Mouse (Mus musculus) CH12.LX (cell line): ENCODE measurements around the gene Ethe1. TPM values are rescaled to one million over a fixed set of nuclear protein-coding genes. Genes with fewer than 3 reads are reported as not detected.

Source experiments
- DNase-seq: peaks from one replicate; pipeline ENCODE4 v3.0.0-alpha.2; 2013; ENCODE audit errors: extremely low read depth
- H3K27ac ChIP-seq: 2 replicates; pipeline ENCODE4 v1.5.1; 2012; ENCODE audit warnings: low read depth, mild to moderate bottlenecking, control low read depth, moderate library complexity; ENCODE audit not compliant: insufficient read depth
- H3K27me3 ChIP-seq: replicated peaks from 2 replicates; pipeline ENCODE3; 2012; ENCODE audit warnings: inconsistent platforms
- H3K36me3 ChIP-seq, 2 experiments: replicated peaks in 1 of 2; 2 replicates each; pipeline versions ENCODE3 to v1.6.1; 2012; ENCODE audit warnings: inconsistent platforms in 1 of 2, low read length in 1 of 2, mild to moderate bottlenecking in 1 of 2, mixed read lengths in 1 of 2, moderate library complexity in 1 of 2; ENCODE audit not compliant: control insufficient read depth in 1 of 2, insufficient read depth in 1 of 2
- H3K4me1 ChIP-seq, 2 experiments: 2 replicates each; pipeline ENCODE4 v1.6.1; 2012; ENCODE audit warnings: inconsistent platforms in 1 of 2, moderate library complexity in 1 of 2; ENCODE audit not compliant: insufficient read depth in 2 of 2, control insufficient read depth in 1 of 2
- H3K4me2 ChIP-seq: 2 replicates; pipeline ENCODE4 v1.6.1; 2012; ENCODE audit warnings: low read depth, mild to moderate bottlenecking, control low read depth; ENCODE audit not compliant: poor library complexity, insufficient read depth, severe bottlenecking
- H3K4me3 ChIP-seq, 3 experiments: fragments of 150-350 bp in 1 of 3; sonication (generic) in 1 of 3; replicated peaks in 1 of 3; 2 replicates each; pipeline versions ENCODE3 to v1.5.1; 2011 to 2012; ENCODE audit warnings: low read depth in 2 of 3, low read length in 2 of 3, mild to moderate bottlenecking in 2 of 3, moderate library complexity in 2 of 3, control low read depth in 1 of 3, improper control_type of control experiment in 1 of 3, inconsistent platforms in 1 of 3, mixed read lengths in 1 of 3; ENCODE audit not compliant: poor library complexity in 1 of 3
- H3K79me2 ChIP-seq: replicated peaks from 2 replicates; pipeline ENCODE4 v1.6.1; 2012; ENCODE audit warnings: mild to moderate bottlenecking, moderate library complexity; ENCODE audit not compliant: control insufficient read depth, poor library complexity, insufficient read depth, severe bottlenecking; ENCODE audit errors: extremely low read depth
- H3K9ac ChIP-seq: 2 replicates; pipeline ENCODE4 v1.6.1; 2012; ENCODE audit warnings: low read depth, mild to moderate bottlenecking, control low read depth, moderate library complexity; ENCODE audit not compliant: insufficient read depth
- H3K9me3 ChIP-seq: replicated peaks from 2 replicates; pipeline ENCODE3; 2012; ENCODE audit warnings: low read length, inconsistent platforms, mixed read lengths
- CHD2 ChIP-seq: IDR thresholded peaks from 2 replicates; pipeline ENCODE4 v1.6.1; 2011; ENCODE audit warnings: low read length, improper control_type of control experiment
- E2F4 ChIP-seq: IDR thresholded peaks from 2 replicates; pipeline ENCODE4 v1.6.1; 2011; ENCODE audit warnings: low read depth, low read length, improper control_type of control experiment; ENCODE audit not compliant: insufficient replicate concordance
- ELF1 ChIP-seq: IDR thresholded peaks from 2 replicates; pipeline ENCODE4 v1.6.1; 2014; ENCODE audit warnings: low read depth, mild to moderate bottlenecking, inconsistent platforms, low read length, improper control_type of control experiment
- EP300 ChIP-seq: IDR thresholded peaks from 2 replicates; pipeline ENCODE4 v1.6.1; 2011; ENCODE audit warnings: low read length, improper control_type of control experiment
- ETS1 ChIP-seq: conservative IDR thresholded peaks from 2 replicates; pipeline ENCODE4 v1.6.1; 2012; ENCODE audit warnings: low read depth, mild to moderate bottlenecking, inconsistent platforms, low read length, improper control_type of control experiment, moderate library complexity
- GABPA ChIP-seq: IDR thresholded peaks from 2 replicates; pipeline ENCODE4 v1.6.1; 2012; ENCODE audit warnings: low read depth, low read length, improper control_type of control experiment, inconsistent platforms; ENCODE audit not compliant: insufficient replicate concordance
- HCFC1 ChIP-seq: IDR thresholded peaks from 2 replicates; pipeline ENCODE4 v1.6.1; 2012; ENCODE audit warnings: low read depth, mild to moderate bottlenecking, inconsistent platforms, low read length, improper control_type of control experiment
- IRF4 ChIP-seq: IDR thresholded peaks from 2 replicates; pipeline ENCODE4 v1.6.1; 2014; ENCODE audit warnings: low read depth, mild to moderate bottlenecking, inconsistent platforms, low read length, improper control_type of control experiment
- JUN ChIP-seq: IDR thresholded peaks from 2 replicates; pipeline ENCODE4 v1.6.1; 2011; ENCODE audit warnings: low read depth, mild to moderate bottlenecking, low read length, improper control_type of control experiment, moderate library complexity; ENCODE audit not compliant: insufficient read depth
- JUND ChIP-seq: conservative IDR thresholded peaks from 2 replicates; pipeline ENCODE4 v1.6.1; 2011; ENCODE audit warnings: low read depth, low read length, improper control_type of control experiment
- MAX ChIP-seq: IDR thresholded peaks from 2 replicates; pipeline ENCODE4 v1.6.1; 2011; ENCODE audit warnings: low read length, improper control_type of control experiment
- MAZ ChIP-seq: IDR thresholded peaks from 2 replicates; pipeline ENCODE4 v1.6.1; 2012; ENCODE audit warnings: low read depth, mild to moderate bottlenecking, inconsistent platforms, low read length, improper control_type of control experiment, moderate library complexity
- MYC ChIP-seq: IDR thresholded peaks from 2 replicates; pipeline ENCODE4 v1.6.1; 2011; ENCODE audit warnings: low read depth, mild to moderate bottlenecking, improper control_type of control experiment, low read length
- NRF1 ChIP-seq: IDR thresholded peaks from 2 replicates; pipeline ENCODE4 v1.6.1; 2014; ENCODE audit warnings: low read depth, mild to moderate bottlenecking, inconsistent platforms, low read length, improper control_type of control experiment, moderate library complexity
- RAD21 ChIP-seq: IDR thresholded peaks from 2 replicates; pipeline ENCODE4 v1.6.1; 2011; ENCODE audit warnings: low read depth, mild to moderate bottlenecking, low read length, improper control_type of control experiment, moderate library complexity
- RCOR1 ChIP-seq: conservative IDR thresholded peaks from 2 replicates; pipeline ENCODE4 v1.6.1; 2012; ENCODE audit warnings: low read depth, mild to moderate bottlenecking, inconsistent platforms, low read length, improper control_type of control experiment
- SIN3A ChIP-seq: IDR thresholded peaks from 2 replicates; pipeline ENCODE4 v1.6.1; 2012; ENCODE audit warnings: low read length, improper control_type of control experiment, inconsistent platforms
- TBP ChIP-seq: conservative IDR thresholded peaks from 2 replicates; pipeline ENCODE4 v1.6.1; 2011; ENCODE audit warnings: low read depth, low read length, improper control_type of control experiment
- UBTF ChIP-seq: IDR thresholded peaks from 2 replicates; pipeline ENCODE4 v1.6.1; 2012; ENCODE audit warnings: low read depth, mild to moderate bottlenecking, inconsistent platforms, low read length, improper control_type of control experiment, moderate library complexity
- USF1 ChIP-seq: IDR thresholded peaks from 2 replicates; pipeline ENCODE4 v1.6.1; 2014; ENCODE audit warnings: low read depth, mild to moderate bottlenecking, inconsistent platforms, low read length, improper control_type of control experiment
- USF2 ChIP-seq: conservative IDR thresholded peaks from 2 replicates; pipeline ENCODE4 v1.6.1; 2011; ENCODE audit warnings: low read depth, low read length, improper control_type of control experiment
- ZKSCAN1 ChIP-seq: IDR thresholded peaks from 2 replicates; pipeline ENCODE4 v1.6.1; 2012; ENCODE audit warnings: low read depth, inconsistent platforms, low read length, improper control_type of control experiment, borderline replicate concordance
- dilution Hi-C: fragments of 300-500 bp; cut with MboI; formaldehyde crosslinking; loops from 2 replicates; pipeline ENCODE4 v1.14.3; 2020; ENCODE audit warnings: low sequenced_read_pairs; ENCODE audit not compliant: extremely low pct_unique_long_range_greater_than_20kb, extremely low pct_ligation_motif_present
- in situ Hi-C: fragments of 300-500 bp; cut with MboI; formaldehyde crosslinking; loops from 3 replicates; pipeline ENCODE4 v1.14.3; 2019; ENCODE audit warnings: low sequenced_read_pairs, low pct_ligation_motif_present, low pct_unique_long_range_greater_than_20kb, mixed read lengths
- polyA plus RNA-seq: library from polyadenylated mRNA; unstranded; fragments of >175 nt; gene quantifications from 2 replicates; pipeline ENCODE4 v1.2.1, GENCODE M21; 2012; ENCODE audit warnings: low read depth; ENCODE audit not compliant: insufficient read length
- total RNA-seq, 2 experiments: library from RNA; depleted of rRNA; stranded (reverse); fragments of 300-350 nt in 1 of 2; fragments of >200 nt in 1 of 2; gene quantifications; 2 replicates each; pipeline ENCODE4 v1.2.3; 2012 to 2014

Gene Ethe1
- total and polyA plus RNA-seq, 3 experiments, result 22.8 to 32.0 (median 24.1) TPM

DNA sequence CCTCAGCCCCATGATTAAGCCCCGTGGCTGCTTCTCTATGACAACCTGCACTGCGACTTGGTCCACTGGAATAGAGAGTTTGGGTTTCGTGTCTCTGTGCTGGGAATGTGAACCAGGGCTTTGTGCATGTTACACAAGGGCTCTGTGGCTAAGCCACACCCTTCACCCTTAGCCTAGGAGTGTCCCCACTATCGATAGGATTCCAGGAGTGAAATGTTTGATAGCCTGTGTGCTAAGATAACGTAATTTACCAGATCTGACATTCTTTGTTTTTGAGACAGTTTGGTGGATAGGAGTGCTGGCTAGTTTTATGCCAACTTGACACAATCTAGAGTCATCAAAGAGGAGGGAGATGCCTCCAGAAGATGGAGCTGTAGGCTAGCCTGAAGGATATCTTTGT is 4.4 kb downstream of the Ethe1 start:
- H3K4me2 ChIP-seq, result no peak overlapping the region
- no peak overlapping the region for H3K9ac ChIP-seq
- H3K4me3 ChIP-seq, result no peak overlapping the region
- no peak for DNase-seq
- H3K79me2 ChIP-seq, result no peaks in the 10 kb centered on the region
- in situ Hi-C loops (loop anchor here (10.0 kb wide), 1 partner anchor 57 kb away; the partner anchor contains the start of gene Irgq), dilution Hi-C loops (no loop called here)
- no peaks in the 10 kb centered on the region for H3K9me3 ChIP-seq
- H3K36me3 ChIP-seq, result peaks cover 0 to 15% of the 10 kb centered on the region in 2 experiments
- no peaks in the 10 kb centered on the region for H3K27me3 ChIP-seq
- peaks cover 6 to 37% of the 10 kb centered on the region in 2 experiments for H3K4me1 ChIP-seq
- no peak overlapping the region for H3K27ac ChIP-seq
- TF ChIP-seq USF1 (no peak), HCFC1 (no peak), GABPA (no peak), JUND (no peak), NRF1 (no peak), RAD21 (no peak; the same call in none of the 2 replicates), IRF4 (no peak), ZKSCAN1 (no peak), MAZ (no peak), E2F4 (no peak), MAX (no peak), EP300 (no peak), MYC (no peak)

DNA sequence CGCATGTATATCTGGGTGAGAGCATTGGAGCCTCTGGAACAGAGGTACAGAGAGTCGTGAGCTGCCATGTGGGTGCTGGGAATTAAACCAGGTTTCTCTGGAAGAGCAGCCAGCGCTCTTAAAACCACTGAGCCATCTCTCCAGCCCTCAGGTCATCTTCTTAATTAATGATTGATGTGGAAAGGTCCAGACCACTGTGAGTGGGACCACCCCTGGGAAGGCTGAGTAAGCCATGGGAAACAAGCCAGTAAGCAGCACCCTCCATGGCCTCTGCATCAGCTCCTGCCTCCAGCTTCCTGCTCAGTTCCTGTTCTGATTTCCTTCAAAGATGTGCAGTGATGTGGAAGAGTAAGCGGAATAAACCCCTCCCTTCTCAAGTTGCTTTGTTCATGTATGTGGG is 4.8 kb downstream of the Ethe1 start:
- dilution Hi-C loops, result no loop called here
- no peak overlapping the region for H3K4me2 ChIP-seq

More for the DNA sequence above, 4.8 kb downstream of the Ethe1 start:
- peaks cover 6 to 37% of the 10 kb centered on the region in 2 experiments for H3K4me1 ChIP-seq
- DNase-seq, result no peak
- H3K4me3 ChIP-seq, result no peak overlapping the region
- no peak overlapping the region for H3K27ac ChIP-seq
- TF ChIP-seq SIN3A (no peak), RCOR1 (no peak), E2F4 (no peak), JUN (no peak), IRF4 (no peak), USF1 (no peak), ETS1 (no peak), ZKSCAN1 (no peak), USF2 (no peak), MAX (no peak), TBP (no peak), UBTF (no peak), CHD2 (no peak), ELF1 (no peak)
- no peak overlapping the region for H3K9ac ChIP-seq
- H3K9me3 ChIP-seq, result no peaks in the 10 kb centered on the region
- H3K79me2 ChIP-seq, result no peaks in the 10 kb centered on the region
- H3K27me3 ChIP-seq, result no peaks in the 10 kb centered on the region
- in situ Hi-C loops, result loop anchor here (10.0 kb wide), 1 partner anchor 57 kb away; the partner anchor contains the start of gene Irgq
- H3K36me3 ChIP-seq, result peaks cover 0 to 18% of the 10 kb centered on the region in 2 experiments
